Mouse (Mus musculus) left cerebral cortex, adult 11 months (tissue): ENCODE data around the gene Uox.

Source experiments
- DNase-seq: peaks from one replicate; pipeline ENCODE4 v3.0.0; 2022; ENCODE audit warnings: low spot score

Gene Uox

GRCm38 (mm10) chr3:146570148-146570782 lies at the start of gene Uox:
Gene Uox, plus strand, starts transcription at chr3:146570426.
- DNase-seq: no peak

- peak; percentile 87 for DNase-seq
These were observed 49.2 kb upstream of the Uox start, which contains the start of gene Rpf1 for GRCm38 (mm10) chr3:146520798-146521651. Gene Rpf1, minus strand, starts transcription at chr3:146521429.

GRCm38 (mm10) chr3:146521652-146522020 lies 48.6 kb upstream of the Uox start:
- no peak for DNase-seq

- DNase-seq: no peak
These were observed 41.9 kb upstream of the Uox start for GRCm38 (mm10) chr3:146528335-146528734.

GRCm38 (mm10) chr3:146534986-146535385 lies 35.2 kb upstream of the Uox start:
- no peak for DNase-seq

GRCm38 (mm10) chr3:146540521-146541273 lies 29.5 kb upstream of the Uox start:
- DNase-seq: no peak

GRCm38 (mm10) chr3:146543632-146544031 lies 26.6 kb upstream of the Uox start:
- DNase-seq: no peak

GRCm38 (mm10) chr3:146554816-146555215 lies 15.4 kb upstream of the Uox start:
- DNase-seq: no peak

GRCm38 (mm10) chr3:146556567-146556966 lies 13.7 kb upstream of the Uox start:
- no peak for DNase-seq

GRCm38 (mm10) chr3:146557507-146557906 lies 12.7 kb upstream of the Uox start:
- no peak for DNase-seq

GRCm38 (mm10) chr3:146562936-146563335 lies 7.3 kb upstream of the Uox start:
- no peak for DNase-seq

- peak; percentile 68 for DNase-seq
These were observed 5.8 kb upstream of the Uox start for GRCm38 (mm10) chr3:146564268-146565064.

- DNase-seq: no peak
These were observed 5.2 kb upstream of the Uox start for GRCm38 (mm10) chr3:146565065-146565411.

GRCm38 (mm10) chr3:146567366-146567765 lies 2.9 kb upstream of the Uox start:
- DNase-seq: no peak

- DNase-seq: no peak
These were observed 2.2 kb upstream of the Uox start for GRCm38 (mm10) chr3:146567884-146568530.

GRCm38 (mm10) chr3:146569594-146569993 lies 632 bp upstream of the Uox start:
- DNase-seq: no peak

- DNase-seq: no peak
These were observed 713 bp downstream of the Uox start for GRCm38 (mm10) chr3:146570939-146571338.

- DNase-seq: no peak
These were observed 1.1 kb downstream of the Uox start for GRCm38 (mm10) chr3:146571341-146571740.

- DNase-seq: no peak
These were observed 7.4 kb downstream of the Uox start for GRCm38 (mm10) chr3:146577591-146577990.

- DNase-seq: no peak
These were observed 10.0 kb downstream of the Uox start for GRCm38 (mm10) chr3:146580039-146580729.

GRCm38 (mm10) chr3:146583478-146583877 lies 13.3 kb downstream of the Uox start:
- no peak for DNase-seq
